Mouse (Mus musculus) embryo, embryonic 10 days (tissue): ENCODE results near the gene Gm6526.
"Not testable (repeated sequence)": the region's sequence is repeated elsewhere in the genome, so short reads cannot be mapped to it uniquely, and the experiment has no call there.

Experiments used
- DNase-seq: peaks from one replicate; pipeline ENCODE4 v3.0.0-alpha.2; 2015; ENCODE audit warnings: low spot score

Gene Gm6526

DNA sequence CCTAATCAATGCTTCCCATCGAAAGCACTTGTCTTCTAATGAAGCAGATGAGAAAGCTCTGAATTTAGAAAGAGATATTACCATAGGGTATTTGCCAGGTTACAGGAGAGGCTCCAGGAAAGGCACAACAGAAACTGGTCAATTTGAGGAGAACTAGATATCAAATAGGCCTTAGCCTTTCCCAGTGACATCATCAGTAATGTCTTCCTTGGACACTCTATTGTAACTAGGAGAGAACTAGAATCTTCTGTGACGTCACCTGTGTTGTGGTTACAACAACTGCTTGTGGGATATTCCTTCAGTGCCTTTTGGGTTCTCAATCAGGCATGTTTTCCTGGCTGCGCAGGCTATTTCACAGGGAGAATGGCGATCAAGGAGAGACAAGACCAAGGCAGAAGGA lies at the start of gene Gm6526:
Gm6526 (plus strand) TSS at position 301 of the 400 bp plus-strand sequence.
- DNase-seq, result not testable (repeated sequence)

DNA sequence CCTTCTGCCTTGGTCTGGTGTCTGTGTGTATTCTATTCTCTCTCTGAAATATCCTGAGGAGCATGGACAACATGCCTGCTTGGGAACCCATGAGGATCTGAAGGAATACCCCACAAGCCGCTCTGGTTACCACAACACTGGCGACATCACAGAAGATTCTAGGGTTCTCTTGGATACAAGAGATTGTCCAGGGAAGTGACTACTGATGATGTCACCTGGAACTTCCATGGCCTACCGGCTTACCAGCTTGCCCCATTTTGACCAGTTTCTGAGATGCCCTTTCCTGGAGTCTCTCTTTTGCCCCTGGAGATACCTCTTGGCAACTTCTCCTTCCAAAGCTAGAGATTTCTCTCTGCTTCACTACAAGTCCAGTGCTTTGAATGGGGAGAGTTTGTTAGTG lies 20.3 kb upstream of the Gm6526 start, which contains the start of gene Gm16506:
Gm16506 (minus strand) TSS at position 101 of the 400 bp plus-strand sequence.
- DNase-seq, result not testable (repeated sequence)

DNA sequence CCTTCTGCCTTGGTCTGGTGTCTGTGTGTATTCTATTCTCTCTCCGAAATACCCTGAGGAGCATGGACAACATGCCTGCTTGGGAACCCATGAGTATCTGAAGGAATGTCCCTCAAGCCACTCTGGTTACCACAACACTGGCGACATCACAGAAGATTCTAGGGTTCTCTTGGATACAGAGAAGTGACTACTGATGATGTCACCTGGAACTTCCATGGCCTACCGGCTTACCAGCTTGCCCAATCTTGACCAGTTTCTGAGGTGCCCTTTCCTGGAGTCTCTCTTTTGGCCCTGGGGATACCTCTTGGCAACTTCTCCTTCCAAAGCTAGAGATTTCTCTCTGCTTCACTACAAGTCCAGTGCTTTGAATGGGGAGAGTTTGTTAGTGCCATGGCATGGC lies 37.0 kb downstream of the Gm6526 start, which contains the start of gene Gm8180:
Gm8180 (minus strand) TSS at position 101 of the 400 bp plus-strand sequence.
- DNase-seq, result not testable (repeated sequence)

DNA sequence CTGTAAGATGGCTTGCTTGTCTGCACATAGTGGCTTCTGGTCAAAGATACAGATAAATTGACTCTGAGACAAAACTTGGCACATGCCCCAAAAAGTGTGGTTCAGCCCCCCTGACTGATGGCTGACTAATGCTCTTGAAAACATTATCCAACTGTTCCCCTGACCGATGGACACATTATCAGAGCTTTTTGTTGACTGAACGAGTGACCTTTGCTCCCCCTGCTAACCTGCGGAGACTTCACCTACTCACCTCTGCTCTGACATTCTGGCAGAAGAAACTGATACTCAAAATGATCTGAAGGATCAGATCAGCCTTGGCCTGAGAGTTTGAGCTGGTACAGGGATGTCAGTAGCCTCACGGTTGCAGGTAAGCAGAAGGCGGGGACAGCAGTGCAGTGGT lies 46.1 kb downstream of the Gm6526 start:
- not testable (repeated sequence) for DNase-seq

DNA sequence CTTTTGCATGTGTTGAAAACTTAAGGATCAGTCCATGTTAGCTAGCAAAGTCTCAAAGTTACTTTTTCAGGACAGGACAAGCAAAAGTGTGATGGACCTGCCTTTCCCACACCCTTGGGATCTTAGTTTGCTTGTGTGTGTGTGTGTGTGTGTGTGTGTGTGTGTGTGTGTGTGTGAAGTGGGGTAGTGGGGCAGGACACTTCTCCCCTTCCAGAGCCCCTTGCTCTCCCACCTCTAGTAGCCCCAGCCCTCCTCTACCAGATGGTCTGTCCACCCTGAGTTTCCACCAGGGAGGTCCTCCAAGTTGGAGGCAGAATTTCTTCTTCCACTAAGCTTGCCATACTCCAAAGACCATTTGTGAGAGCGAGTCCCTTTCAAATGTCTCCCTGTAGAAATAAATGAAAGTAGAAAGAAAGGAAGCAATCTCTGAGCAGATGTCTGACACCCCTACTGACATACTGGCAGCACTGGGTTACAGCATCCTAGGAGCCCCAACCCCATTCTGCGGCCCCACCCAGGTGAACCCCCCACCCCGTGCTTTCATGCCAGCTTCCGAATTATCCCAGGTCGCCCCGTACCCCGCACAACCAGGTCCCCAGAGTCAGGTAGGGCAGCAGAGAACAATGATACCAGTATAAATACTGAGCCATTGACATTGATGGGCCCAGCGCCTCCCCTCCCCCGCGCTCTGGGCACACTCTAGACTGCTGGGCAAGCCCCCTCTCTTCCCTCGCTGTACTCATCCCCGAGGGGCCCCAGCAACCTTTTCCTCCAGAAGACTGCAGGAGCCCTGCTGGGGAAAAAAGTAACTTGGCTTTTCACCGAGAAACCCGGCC lies 48.6 kb downstream of the Gm6526 start:
- no peak for DNase-seq

DNA sequence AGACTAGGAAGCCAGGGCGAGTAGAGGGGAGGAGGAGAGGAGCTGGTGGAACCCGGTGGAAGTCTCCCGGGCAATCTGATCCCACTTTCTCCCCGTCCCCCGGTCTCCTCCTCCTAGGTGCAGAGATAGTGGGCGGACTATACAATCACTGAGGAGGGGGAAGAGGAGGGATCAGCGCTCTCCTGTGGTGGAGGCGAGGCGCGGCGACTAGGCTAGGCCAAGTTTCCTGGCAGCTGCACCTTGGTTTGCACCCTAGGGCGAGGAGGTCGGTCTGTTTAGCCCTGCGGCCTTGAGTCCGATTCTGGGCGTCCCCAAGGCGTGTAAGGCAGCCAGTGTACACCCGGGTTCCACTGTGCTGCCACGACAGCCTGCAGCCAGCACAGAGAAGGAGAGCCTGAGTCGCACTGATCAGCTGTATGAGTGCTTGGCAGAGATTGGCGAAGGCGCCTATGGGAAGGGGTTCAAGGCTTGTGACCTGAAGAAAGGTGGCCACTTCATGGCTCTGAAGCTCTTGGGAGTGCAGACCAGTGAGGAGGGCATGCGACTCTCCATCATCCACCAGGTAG lies 49.3 kb downstream of the Gm6526 start:
- DNase-seq, result peak; percentile 32

DNA sequence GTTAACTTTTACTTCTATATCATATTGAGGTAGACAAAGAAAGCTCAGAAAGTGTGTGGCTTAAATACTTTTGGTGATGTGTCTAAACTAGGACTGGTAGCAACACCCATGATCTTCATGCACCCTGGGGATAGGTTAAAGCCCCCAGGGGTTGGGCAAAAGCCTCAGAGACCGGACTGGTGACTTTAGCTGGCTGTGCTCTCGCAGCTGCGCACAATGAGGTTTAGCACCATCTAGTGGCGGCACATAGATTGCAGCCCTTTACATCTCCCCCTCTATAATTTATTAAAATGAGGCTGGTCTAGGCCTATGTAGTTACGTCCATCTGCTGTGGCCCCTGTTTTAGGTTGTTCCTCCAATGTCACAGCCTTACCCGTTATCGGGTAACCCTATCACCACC lies 56.8 kb downstream of the Gm6526 start:
- not testable (repeated sequence) for DNase-seq
